Mouse (Mus musculus): ENCODE measurements around the gene Traf3ip1. TPM values are rescaled to one million over a fixed set of nuclear protein-coding genes. Genes with fewer than 3 reads are reported as not detected.

Traf3ip1 gene
- polyA plus RNA-seq, 1 experiment from 2014 or later, result 7.7 TPM

DNA sequence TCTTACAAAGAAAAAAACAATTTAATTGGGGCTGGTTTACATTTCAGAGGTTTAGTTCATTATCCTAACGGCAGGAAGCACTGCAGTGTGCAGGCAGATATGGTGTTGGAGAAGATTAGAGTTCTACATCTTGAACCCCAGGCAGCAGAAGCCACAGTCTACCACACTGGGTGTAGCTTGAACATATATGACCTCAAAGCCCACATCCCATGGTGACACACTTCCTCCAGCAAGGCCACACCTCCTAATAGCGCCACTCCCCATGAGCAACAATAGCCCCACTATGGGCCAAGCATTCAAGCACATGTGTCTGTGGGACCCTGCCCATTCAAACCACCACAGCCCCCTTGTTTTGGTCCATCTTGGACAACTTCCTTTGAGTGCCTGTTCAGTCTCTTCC lies 72.8 kb downstream of the Traf3ip1 start:
- 89% methylated on average over 2 of the region's 2 CpGs for WGBS
- Histone ChIP-seq H3K4me1 (replicated peaks; ENCODE audit: control insufficient read depth, insufficient read depth, low read length) (no peaks in the 10 kb centered on the region), H3K27ac (ENCODE audit: low read depth, low read length) (no peak overlapping the region), H3K27me3 (ENCODE audit: control insufficient read depth, insufficient read depth, low read length) (no peaks in the 10 kb centered on the region), H3K9ac (ENCODE audit: low read depth, low read length) (no peak overlapping the region), H3K9me3 (ENCODE audit: control insufficient read depth, low read length) (no peaks in the 10 kb centered on the region), H3K4me2 (replicated peaks; ENCODE audit: low read depth, low read length) (no peak overlapping the region), H3K4me3 (ENCODE audit: low read depth, low read length) (no peak overlapping the region), H3K36me3 (ENCODE audit: control insufficient read depth, insufficient read depth, low read length) (no peaks in the 10 kb centered on the region)
- DNase-seq (ENCODE audit: low spot score), result no peak
- no peak for ATAC-seq (ENCODE audit: low FRiP score)

DNA sequence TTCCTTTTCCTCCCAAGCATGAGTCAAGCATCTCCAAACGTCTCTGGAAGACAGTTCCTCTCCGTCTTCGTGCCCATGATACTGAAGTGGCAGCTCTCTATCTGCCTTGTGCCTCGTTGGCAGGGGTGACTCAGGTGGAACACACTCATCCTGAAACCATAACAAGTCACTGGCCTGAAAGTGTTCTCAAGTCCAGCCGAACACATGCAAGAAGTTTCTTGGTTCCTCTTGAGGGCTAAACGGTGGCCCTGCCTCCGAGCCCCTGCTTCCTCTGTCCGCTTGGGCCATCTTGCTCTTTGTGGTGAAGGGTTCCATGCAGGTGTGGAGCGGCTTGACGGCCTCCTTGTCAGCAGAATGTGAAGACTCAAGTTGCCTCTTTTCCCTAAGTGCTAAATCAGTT lies 78.0 kb downstream of the Traf3ip1 start:
- no peaks in the 10 kb centered on the region for H3K27me3 ChIP-seq (ENCODE audit: control insufficient read depth, insufficient read depth, low read length)
- H3K4me1 ChIP-seq (replicated peaks; ENCODE audit: control insufficient read depth, insufficient read depth, low read length), result no peaks in the 10 kb centered on the region
- ATAC-seq (ENCODE audit: low FRiP score) (no peak), DNase-seq (ENCODE audit: low spot score) (no peak)
- no peak overlapping the region for H3K4me3 ChIP-seq (ENCODE audit: low read depth, low read length)
- no peaks in the 10 kb centered on the region for H3K36me3 ChIP-seq (ENCODE audit: control insufficient read depth, insufficient read depth, low read length)
- no peak overlapping the region for H3K4me2 ChIP-seq (replicated peaks; ENCODE audit: low read depth, low read length)
- no peak overlapping the region for H3K27ac ChIP-seq (ENCODE audit: low read depth, low read length)
- H3K9ac ChIP-seq (ENCODE audit: low read depth, low read length), result no peak overlapping the region
- 86% methylated on average over 10 of the region's 10 CpGs for WGBS
- no peaks in the 10 kb centered on the region for H3K9me3 ChIP-seq (ENCODE audit: control insufficient read depth, low read length)

DNA sequence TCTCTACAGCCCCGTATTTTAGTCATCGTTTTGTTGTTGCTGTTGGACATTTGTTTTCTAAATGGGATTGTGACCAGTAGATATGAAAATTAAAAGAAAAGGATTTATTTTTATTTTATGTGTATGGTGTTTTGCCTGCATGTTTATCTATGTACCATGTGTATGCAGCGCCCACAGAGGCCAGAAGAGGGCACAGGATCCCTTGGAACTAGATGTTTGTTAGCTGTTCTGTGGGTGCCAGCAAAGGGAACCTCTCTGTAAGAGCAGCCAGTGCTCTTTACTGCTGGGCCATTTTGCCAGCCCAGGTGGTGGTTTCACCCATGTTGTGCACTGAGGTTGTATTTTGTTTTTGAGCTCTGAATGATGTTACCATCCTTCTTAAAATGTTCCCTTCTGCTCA lies 79.8 kb downstream of the Traf3ip1 start:
- H3K9me3 ChIP-seq (ENCODE audit: control insufficient read depth, low read length), result no peaks in the 10 kb centered on the region
- H3K27me3 ChIP-seq (ENCODE audit: control insufficient read depth, insufficient read depth, low read length), result no peaks in the 10 kb centered on the region
- WGBS, result 71% methylated on average over 3 of the region's 3 CpGs
- DNase-seq (ENCODE audit: low spot score) (peak; percentile 58), ATAC-seq (ENCODE audit: low FRiP score) (no peak)
- no peak overlapping the region for H3K9ac ChIP-seq (ENCODE audit: low read depth, low read length)
- H3K36me3 ChIP-seq (ENCODE audit: control insufficient read depth, insufficient read depth, low read length), result no peaks in the 10 kb centered on the region
- no peak overlapping the region for H3K4me2 ChIP-seq (replicated peaks; ENCODE audit: low read depth, low read length)
- H3K4me3 ChIP-seq (ENCODE audit: low read depth, low read length), result no peak overlapping the region
- H3K27ac ChIP-seq (ENCODE audit: low read depth, low read length), result no peak overlapping the region
- no peaks in the 10 kb centered on the region for H3K4me1 ChIP-seq (replicated peaks; ENCODE audit: control insufficient read depth, insufficient read depth, low read length)

- Histone ChIP-seq H3K9me3 (ENCODE audit: control insufficient read depth, low read length) (no peaks in the 10 kb centered on the region), H3K9ac (ENCODE audit: low read depth, low read length) (no peak overlapping the region), H3K36me3 (ENCODE audit: control insufficient read depth, insufficient read depth, low read length) (no peaks in the 10 kb centered on the region), H3K4me2 (replicated peaks; ENCODE audit: low read depth, low read length) (no peak overlapping the region), H3K27me3 (ENCODE audit: control insufficient read depth, insufficient read depth, low read length) (no peaks in the 10 kb centered on the region), H3K4me1 (replicated peaks; ENCODE audit: control insufficient read depth, insufficient read depth, low read length) (no peaks in the 10 kb centered on the region), H3K27ac (ENCODE audit: low read depth, low read length) (no peak overlapping the region), H3K4me3 (ENCODE audit: low read depth, low read length) (no peak overlapping the region)
- ATAC-seq (ENCODE audit: low FRiP score) (no peak), DNase-seq (ENCODE audit: low spot score) (no peak)
- 82% methylated on average over 7 of the region's 7 CpGs for whole genome bisulfite sequencing
Observed at GRCm38 (mm10) chr1:91577883-91578517, 83.6 kb downstream of the Traf3ip1 start.

Other genes with a start within 250 kb of the Traf3ip1 start
- gene Ube2f, start 244.3 kb upstream of the Traf3ip1 start, polyA plus RNA-seq (2014; fragmentation: Nextera tagmentation; extraction: Ambion mirVana), result 88.9 and 95.2 TPM in 2 replicates
- gene Scly, start 196.3 kb upstream of the Traf3ip1 start, polyA plus RNA-seq (2014; fragmentation: Nextera tagmentation; extraction: Ambion mirVana), result 12.0 and 13.8 TPM in 2 replicates
- 0.03 TPM in 2 replicates for gene Espnl, start 172.6 kb upstream of the Traf3ip1 start, polyA plus RNA-seq (2014; fragmentation: Nextera tagmentation; extraction: Ambion mirVana)
- 0.06 and 0.33 TPM in 2 replicates for gene Klhl30, start 143.6 kb upstream of the Traf3ip1 start, polyA plus RNA-seq (2014; fragmentation: Nextera tagmentation; extraction: Ambion mirVana)
- gene Erfe, start 128.2 kb upstream of the Traf3ip1 start, polyA plus RNA-seq (2014; fragmentation: Nextera tagmentation; extraction: Ambion mirVana), result 0.68 and 1.0 TPM in 2 replicates
- gene Ilkap, start 95.8 kb upstream of the Traf3ip1 start, polyA plus RNA-seq (2014; fragmentation: Nextera tagmentation; extraction: Ambion mirVana), result 172 TPM in 2 replicates
- gene Hes6, start 80.6 kb upstream of the Traf3ip1 start, polyA plus RNA-seq (2014; fragmentation: Nextera tagmentation; extraction: Ambion mirVana), result 288 and 318 TPM in 2 replicates
- 1.7 and 2.8 TPM in 2 replicates for gene Per2, start 35.3 kb upstream of the Traf3ip1 start, polyA plus RNA-seq (2014; fragmentation: Nextera tagmentation; extraction: Ambion mirVana)
- gene Asb1, start 45.9 kb downstream of the Traf3ip1 start, polyA plus RNA-seq (2014; fragmentation: Nextera tagmentation; extraction: Ambion mirVana), result 10.1 and 11.9 TPM in 2 replicates

Measured in hindbrain, embryonic 11.5 days (tissue).